Mouse (Mus musculus) frontal cortex, postnatal 10 days (tissue): ENCODE measurements around the gene Ptpn1.
A peak's percentile ranks its signal among the peaks of the same experiment; 100 is the strongest.

ENCODE experiments used
- DNase-seq, 2 experiments: peaks; one replicate each; pipeline ENCODE4 v3.0.0; 2022; ENCODE audit warnings: low spot score in 2 of 2, mixed read lengths in 1 of 2

Gene Ptpn1

GRCm38 (mm10) chr2:167931985-167932726, at the start of gene Ptpn1:
Ptpn1 (plus strand) TSS chr2:167932057.
- peak; percentile 98 to 99 for DNase-seq

- DNase-seq, result no peak
Measured at GRCm38 (mm10) chr2:167886485-167886884, 45.4 kb upstream of the Ptpn1 start.

- DNase-seq, result no peak
Measured at GRCm38 (mm10) chr2:167887516-167888347, 44.1 kb upstream of the Ptpn1 start.

DNA sequence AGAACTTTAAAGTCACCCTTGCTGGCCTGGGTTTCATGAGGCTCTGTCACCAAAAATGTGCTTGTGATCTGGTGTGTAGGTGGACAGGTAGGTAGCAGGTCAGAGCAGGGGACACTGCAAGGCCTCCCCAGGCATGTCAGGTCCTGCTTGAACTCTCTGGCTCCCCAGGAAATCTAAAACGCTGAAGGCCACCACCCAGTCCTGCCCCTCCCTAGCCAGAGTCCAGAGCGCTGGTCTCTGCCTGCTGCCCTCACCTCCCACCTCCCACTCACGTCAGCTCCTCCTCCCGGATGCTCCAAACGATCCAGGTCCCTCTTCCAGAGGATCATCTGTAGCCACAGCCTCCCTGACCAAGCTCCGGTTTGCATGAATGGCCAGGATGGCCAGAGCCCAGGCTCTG, 43.0 kb upstream of the Ptpn1 start:
- no peak for DNase-seq

DNA sequence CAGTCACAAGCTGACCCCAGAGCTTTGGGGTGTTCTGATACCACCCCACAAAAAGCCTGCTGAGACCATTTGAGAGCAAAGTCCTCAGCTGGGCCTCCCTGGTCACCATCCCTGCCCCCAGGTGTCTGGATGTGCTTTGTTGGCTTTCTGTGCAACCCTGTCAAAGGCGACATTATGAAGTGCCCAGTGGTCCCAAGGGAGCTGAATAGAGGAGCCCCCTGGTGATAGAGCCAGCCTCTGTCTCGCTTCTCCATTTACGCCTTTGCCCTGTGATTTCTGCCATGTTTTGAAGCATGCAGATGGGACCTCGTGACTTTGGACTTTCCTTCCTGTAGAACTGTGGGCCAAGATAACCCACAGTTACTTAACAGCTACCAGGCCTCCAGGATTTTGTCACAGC, 42.0 kb upstream of the Ptpn1 start:
- DNase-seq, result no peak

- no peak for DNase-seq
Measured at GRCm38 (mm10) chr2:167891908-167892307, 39.9 kb upstream of the Ptpn1 start.

- DNase-seq, result no peak
Measured at GRCm38 (mm10) chr2:167893680-167894079, 38.2 kb upstream of the Ptpn1 start.

DNA sequence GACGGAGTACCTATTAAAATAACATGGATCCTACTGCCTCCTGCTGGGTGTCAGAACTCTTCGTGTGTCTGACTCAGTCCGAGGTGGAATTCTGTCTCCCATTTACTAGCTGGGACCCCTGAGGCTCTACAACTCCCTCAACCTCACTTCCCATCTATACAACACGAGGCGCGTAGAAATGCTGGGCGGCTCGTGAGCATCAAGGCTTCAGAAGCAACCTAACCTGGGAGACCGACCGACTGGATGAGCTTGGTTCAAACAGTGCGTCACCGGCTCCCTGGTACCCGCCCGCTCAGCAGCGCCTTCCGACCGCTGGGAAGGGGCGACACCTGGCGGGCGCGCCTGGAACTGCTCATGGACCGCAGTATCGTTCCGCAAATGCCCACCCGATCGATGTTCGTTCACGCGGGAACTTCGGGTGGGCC, 36.9 kb upstream of the Ptpn1 start:
- DNase-seq, result peak; percentile 34 to 82

DNA sequence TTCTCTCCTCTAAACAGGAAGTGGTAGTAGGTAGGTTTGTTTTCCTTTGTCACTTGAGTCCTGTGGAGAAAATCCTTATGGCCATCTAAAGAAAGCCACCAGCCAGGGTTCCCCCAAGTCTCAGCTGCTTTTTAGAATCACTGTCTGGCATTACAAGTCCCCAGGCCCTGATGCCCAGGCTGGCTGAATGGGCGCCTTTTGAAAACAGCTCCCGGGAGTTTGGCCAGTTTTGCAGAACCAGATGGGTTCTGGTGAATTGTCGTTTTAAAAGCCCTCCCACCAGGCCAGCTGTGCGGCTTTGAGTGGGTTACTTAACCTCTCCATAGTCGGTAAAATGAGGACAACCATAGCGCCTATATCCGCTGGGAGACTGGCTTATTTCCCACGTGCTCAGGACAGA, 34.0 kb upstream of the Ptpn1 start:
- peak in 1 of 2 experiments; percentile 22 for DNase-seq

DNA sequence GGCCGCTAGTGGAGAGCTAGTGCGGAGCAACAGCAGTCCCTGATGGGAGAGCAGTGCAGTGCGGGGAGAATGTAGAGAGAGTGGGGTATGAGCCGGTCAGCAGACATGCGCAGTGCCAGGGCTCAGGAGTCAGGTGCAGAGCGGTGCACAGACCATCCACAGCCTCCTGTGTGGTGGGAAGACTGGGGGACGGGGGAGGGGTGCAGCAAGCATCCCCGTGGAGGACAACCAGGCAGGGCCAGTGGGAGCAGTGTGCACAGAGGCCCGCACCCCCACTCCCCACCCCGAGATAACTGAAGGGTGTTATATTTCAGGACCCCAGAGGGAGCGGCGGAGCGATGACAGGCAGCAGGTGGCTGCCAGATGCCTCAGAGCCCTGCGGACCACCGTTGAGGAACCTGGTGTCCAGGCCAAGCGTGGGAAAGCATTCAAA, 31.9 kb upstream of the Ptpn1 start:
- no peak for DNase-seq

GRCm38 (mm10) chr2:167902116-167902703, 29.6 kb upstream of the Ptpn1 start:
- no peak for DNase-seq

DNA sequence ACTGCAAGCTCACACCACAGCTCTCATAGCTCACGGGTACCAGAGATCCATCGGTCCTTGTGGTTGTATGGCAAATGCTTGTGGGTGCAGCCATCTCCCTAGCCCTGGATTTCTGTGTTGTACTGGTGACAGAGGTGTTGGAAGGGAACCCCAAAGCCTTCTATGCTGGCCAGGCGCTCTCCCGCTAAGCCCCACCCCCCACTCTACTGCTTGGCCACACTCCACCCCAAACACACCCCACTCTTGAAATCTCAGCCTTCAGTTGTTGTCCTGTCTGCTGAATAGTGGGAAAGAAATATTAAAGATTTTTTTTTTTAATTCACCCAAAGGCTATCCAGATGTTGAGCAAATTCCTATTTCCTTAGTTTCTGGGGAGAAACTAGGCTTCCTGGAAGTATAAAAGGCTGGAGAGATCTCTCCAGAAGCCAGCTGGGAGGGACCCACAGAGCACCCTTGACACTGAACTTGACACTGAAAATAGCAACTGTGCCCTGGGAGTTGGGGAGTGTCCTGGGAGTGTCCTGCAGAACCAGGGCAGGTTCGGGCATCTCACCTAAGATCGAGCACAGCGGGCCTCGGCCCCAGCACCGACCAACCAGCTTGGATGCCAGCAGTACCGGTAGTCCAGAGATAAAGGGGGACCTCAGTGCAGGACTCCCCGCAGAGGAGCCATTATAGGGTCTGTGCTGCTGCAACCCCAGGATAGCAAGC, 28.5 kb upstream of the Ptpn1 start:
- no peak for DNase-seq

- DNase-seq, result no peak
Measured at GRCm38 (mm10) chr2:167904621-167905367, 27.1 kb upstream of the Ptpn1 start.

DNA sequence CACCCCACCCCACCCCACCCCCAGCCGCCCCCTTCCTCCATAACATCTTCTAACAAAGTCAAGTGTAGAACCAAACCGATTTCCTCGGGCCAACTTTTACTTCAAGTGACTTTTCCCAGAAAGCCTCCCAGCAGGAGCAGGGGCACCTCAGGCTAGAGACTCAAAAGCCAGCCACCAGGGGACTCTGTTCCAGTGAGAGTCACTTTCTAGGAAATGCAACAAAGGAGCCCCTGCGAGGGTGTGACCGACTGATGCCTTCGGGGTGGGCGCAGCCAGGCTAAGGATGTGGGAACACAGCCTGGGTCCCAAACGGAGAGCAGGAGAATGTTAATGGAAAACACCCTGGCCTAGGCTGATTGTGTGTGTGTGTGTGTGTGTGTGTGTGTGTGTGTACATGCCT, 26.3 kb upstream of the Ptpn1 start:
- no peak for DNase-seq

- no peak for DNase-seq
Measured at GRCm38 (mm10) chr2:167906729-167907128, 25.1 kb upstream of the Ptpn1 start.

DNA sequence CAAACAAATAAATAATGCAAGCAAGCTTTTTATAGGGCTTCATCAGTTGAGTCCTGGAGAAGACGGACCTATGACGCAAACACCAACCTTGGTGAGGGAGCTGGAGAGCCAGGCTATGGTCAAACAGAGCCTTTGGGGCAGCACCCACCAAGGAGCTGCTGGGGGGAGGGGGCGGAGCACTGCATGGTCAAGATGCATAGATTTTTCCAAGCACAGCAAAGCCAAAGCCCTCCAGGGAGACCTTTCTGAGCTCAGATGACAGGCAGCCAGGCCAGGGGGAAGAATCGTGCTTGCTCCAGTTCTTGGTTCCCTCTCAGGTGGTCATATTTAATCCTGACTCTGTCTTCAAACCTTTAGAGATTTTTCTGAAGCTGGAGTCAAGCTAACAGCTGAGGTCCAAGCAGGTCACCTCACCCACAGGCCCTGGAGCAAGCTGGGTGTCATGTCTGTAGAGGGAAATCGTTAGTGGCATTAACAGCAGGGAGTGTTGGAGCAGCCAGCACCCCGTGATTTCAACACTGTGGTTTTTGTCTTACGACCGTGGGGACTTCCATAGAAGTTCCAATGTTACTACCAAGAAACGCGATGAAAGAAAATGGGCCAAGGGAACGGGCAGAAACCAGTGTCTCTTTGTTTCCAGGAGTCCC, 22.2 kb upstream of the Ptpn1 start:
- no peak for DNase-seq

DNA sequence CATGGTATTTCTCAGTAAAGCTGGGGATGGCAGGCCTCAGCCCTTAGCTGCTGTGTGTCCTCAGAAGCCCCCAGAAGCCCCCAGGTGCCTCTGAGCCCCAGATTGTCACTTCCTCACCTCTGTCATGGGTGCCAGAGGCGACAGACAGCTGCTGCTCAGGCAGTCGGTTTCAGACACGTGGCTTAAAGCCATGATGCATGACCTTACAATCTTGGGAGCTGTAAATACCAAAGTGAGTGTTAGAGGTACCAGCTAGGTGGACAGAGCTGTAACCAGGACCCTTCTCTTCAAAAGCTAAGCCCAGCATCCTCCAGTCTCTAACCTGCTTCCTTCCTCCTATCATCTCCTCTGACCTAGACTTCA, 21.7 kb upstream of the Ptpn1 start:
- no peak for DNase-seq

DNA sequence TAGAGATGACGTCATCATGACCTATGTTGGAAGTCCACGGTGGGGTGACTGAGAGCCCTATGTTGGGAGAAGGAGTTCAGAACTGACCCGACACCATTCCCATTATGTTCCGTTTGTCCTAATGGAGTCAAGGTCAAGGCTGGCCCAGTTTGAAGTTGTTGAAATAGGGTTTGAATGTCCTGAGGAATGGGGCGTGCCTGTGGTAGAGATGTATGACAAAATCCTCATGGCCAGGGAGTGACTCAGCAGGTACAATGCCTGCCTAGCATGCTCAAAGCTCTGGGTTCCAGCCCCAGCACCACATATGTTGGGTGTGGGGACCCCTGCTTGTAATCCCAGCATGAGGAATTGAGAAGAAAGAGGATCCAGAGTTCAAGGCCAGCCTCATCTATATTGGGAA, 20.3 kb upstream of the Ptpn1 start:
- DNase-seq, result no peak

DNA sequence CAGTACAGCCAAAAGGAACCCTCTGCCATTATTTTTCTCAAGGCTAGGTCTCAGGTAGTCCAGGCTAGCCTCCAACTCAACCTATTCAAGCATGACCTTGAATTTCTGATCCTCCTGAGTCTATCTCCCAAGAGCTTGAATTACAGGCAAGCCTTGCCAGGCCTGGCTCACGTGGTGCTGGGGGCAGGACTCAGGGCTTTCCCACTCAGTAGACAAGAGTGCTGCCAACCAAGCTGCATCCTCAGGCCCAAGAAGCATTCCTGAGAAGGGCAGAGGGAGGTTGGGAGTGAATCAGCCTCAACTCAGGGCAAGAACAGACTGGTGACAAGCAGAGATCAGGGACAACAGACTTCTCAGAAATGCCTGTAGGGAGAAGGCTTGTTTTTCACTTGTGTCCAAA, 12.8 kb upstream of the Ptpn1 start:
- DNase-seq, result no peak

GRCm38 (mm10) chr2:167920041-167920440, 11.8 kb upstream of the Ptpn1 start:
- DNase-seq, result no peak

DNA sequence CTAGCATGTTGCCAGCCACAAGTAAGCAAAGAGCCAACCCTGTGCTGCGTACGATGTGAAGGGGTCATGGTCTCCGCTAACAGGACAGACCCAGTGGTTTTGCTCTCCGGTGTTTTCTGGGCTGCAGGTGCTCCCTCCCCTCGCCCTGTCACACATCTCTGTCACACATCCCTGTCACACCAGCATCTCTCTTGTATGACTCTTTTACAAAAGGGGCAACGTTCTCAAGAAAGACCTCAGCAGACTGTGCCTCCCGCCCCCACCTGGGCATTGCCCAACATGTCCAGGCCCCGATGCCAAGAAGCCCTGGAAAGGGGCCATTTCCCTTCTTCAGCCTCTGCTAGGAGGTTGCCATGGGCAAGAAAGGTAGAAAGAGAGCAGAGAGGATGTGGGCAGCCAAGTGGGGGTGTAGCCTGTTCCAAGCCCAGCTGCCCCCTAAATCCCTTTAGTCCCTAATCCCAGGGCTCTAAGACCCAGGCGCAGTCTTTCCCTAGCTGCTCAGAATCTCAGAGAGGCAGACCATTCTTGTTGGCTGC, 10.8 kb upstream of the Ptpn1 start:
- no peak for DNase-seq
